Mouse (Mus musculus) hindbrain, embryonic 15.5 days (tissue): ENCODE measurements around the gene Hs3st3b1. TPM values are rescaled to one million over a fixed set of nuclear protein-coding genes. Genes with fewer than 3 reads are reported as not detected.
A peak's percentile ranks its signal among the peaks of the same experiment; 100 is the strongest.

Experiments used
- ATAC-seq: fragments of 200-750 bp; cut with Nextera tagmentation; 2 replicates; pipeline ENCODE4 v1.8.0; 2017; ENCODE audit warnings: low read depth, moderate number of reproducible peaks, moderate TSS enrichment; ENCODE audit not compliant: low FRiP score
- H3K27ac ChIP-seq: fragments of 300-500 bp; sonication (generic); replicated peaks from 2 replicates; pipeline ENCODE4 v1.5.1; 2015; ENCODE audit warnings: mild to moderate bottlenecking, inconsistent platforms
- H3K27me3 ChIP-seq: fragments of 300-500 bp; sonication (generic); 2 replicates; pipeline ENCODE4 v1.6.1; 2015; ENCODE audit warnings: control low read depth, inconsistent platforms
- H3K36me3 ChIP-seq: fragments of 300-500 bp; sonication (generic); 2 replicates; pipeline ENCODE4 v1.6.1; 2015; ENCODE audit warnings: control low read depth, inconsistent platforms
- H3K4me1 ChIP-seq: fragments of 300-500 bp; sonication (generic); replicated peaks from 2 replicates; pipeline ENCODE4 v1.6.1; 2015; ENCODE audit warnings: control low read depth, inconsistent platforms
- H3K4me2 ChIP-seq: fragments of 300-500 bp; sonication (generic); 2 replicates; pipeline ENCODE4 v1.6.1; 2015; ENCODE audit warnings: moderate library complexity, mild to moderate bottlenecking, inconsistent platforms
- H3K4me3 ChIP-seq: fragments of 300-500 bp; sonication (generic); 2 replicates; pipeline ENCODE4 v1.5.1; 2015; ENCODE audit warnings: mild to moderate bottlenecking, inconsistent platforms
- H3K9ac ChIP-seq: fragments of 300-500 bp; sonication (generic); 2 replicates; pipeline ENCODE4 v1.6.1; 2015; ENCODE audit warnings: inconsistent platforms
- H3K9me3 ChIP-seq: fragments of 300-500 bp; sonication (generic); 2 replicates; pipeline ENCODE4 v1.6.1; 2016; ENCODE audit warnings: control low read depth, inconsistent platforms
- WGBS: fragments of 180-500 bp; shearing (Covaris S2); methylation state at CpG from one replicate; pipeline ENCODE4 v1.1.7; 2015; 5-methylcytosine and 5-hydroxymethylcytosine counted together
- polyA plus RNA-seq: library from polyadenylated mRNA; unstranded; fragments of >200 nt; fragmentation: Nextera tagmentation; extraction: Ambion mirVana; gene quantifications from 2 replicates; pipeline ENCODE4 v1.2.1, GENCODE M21; 2015

Gene Hs3st3b1
- 6.5 and 7.0 TPM in 2 replicates for polyA plus RNA-seq

- peak within 1 kb of the TSS; percentile 63 for H3K27ac ChIP-seq
- 0% methylated on average over 43 of the region's 43 CpGs for WGBS
Measured at GRCm38 (mm10) chr11:63922091-63922621, at the start of gene Hs3st3b1. Gene Hs3st3b1, minus strand, starts transcription at chr11:63922290.

GRCm38 (mm10) chr11:63971462-63971861, 49.4 kb upstream of the Hs3st3b1 start:
- Histone ChIP-seq H3K9me3 (no peaks in the 10 kb centered on the region), H3K4me3 (no peak overlapping the region), H3K4me2 (no peak overlapping the region), H3K36me3 (no peaks in the 10 kb centered on the region), H3K27me3 (no peaks in the 10 kb centered on the region), H3K4me1 (peaks cover 13% of the 10 kb centered on the region), H3K9ac (no peak overlapping the region), H3K27ac (no peak overlapping the region)
- WGBS: 97% methylated on average over 9 of the region's 9 CpGs
- no peak for ATAC-seq

More at GRCm38 (mm10) chr11:63922091-63922621, at the start of gene Hs3st3b1:
- Histone ChIP-seq H3K27me3 (peaks cover 53% of the 10 kb centered on the region), H3K9me3 (no peaks in the 10 kb centered on the region), H3K4me2 (peak within 1 kb of the TSS; percentile 85), H3K36me3 (no peaks in the 10 kb centered on the region), H3K9ac (peak within 1 kb of the TSS; percentile 46), H3K4me3 (peak within 1 kb of the TSS; percentile 59), H3K4me1 (peaks cover 64% of the 10 kb centered on the region)
- peak; percentile 96 for ATAC-seq

- 92% methylated on average over 6 of the region's 6 CpGs for WGBS
- no peak for ATAC-seq
- H3K4me3 ChIP-seq: no peak overlapping the region
- H3K27me3 ChIP-seq: no peaks in the 10 kb centered on the region
- H3K9ac ChIP-seq: no peak overlapping the region
- H3K9me3 ChIP-seq: no peaks in the 10 kb centered on the region
- no peak overlapping the region for H3K27ac ChIP-seq
- no peaks in the 10 kb centered on the region for H3K36me3 ChIP-seq
- peaks cover 20% of the 10 kb centered on the region for H3K4me1 ChIP-seq
- H3K4me2 ChIP-seq: no peak overlapping the region
Measured at GRCm38 (mm10) chr11:63970818-63971217, 48.7 kb upstream of the Hs3st3b1 start.

- 40% methylated on average over 11 of the region's 11 CpGs for WGBS
- H3K4me3 ChIP-seq: no peak overlapping the region
Measured at GRCm38 (mm10) chr11:63969205-63969910, 47.3 kb upstream of the Hs3st3b1 start.

GRCm38 (mm10) chr11:63968388-63969035, 46.4 kb upstream of the Hs3st3b1 start:
- H3K27ac ChIP-seq: peak overlapping the region; percentile 30; the same call in 1 of the 2 replicates
- no peaks in the 10 kb centered on the region for H3K9me3 ChIP-seq
- no peak overlapping the region for H3K4me3 ChIP-seq
- H3K36me3 ChIP-seq: peaks cover under 1% of the 10 kb centered on the region; the same call in 1 of the 2 replicates
- ATAC-seq: no peak
- no peak overlapping the region for H3K9ac ChIP-seq
- no peaks in the 10 kb centered on the region for H3K27me3 ChIP-seq
- H3K4me2 ChIP-seq: no peak overlapping the region
- 29% methylated on average over 3 of the region's 3 CpGs for WGBS
- peaks cover 28% of the 10 kb centered on the region for H3K4me1 ChIP-seq

More at GRCm38 (mm10) chr11:63969205-63969910, 47.3 kb upstream of the Hs3st3b1 start:
- Histone ChIP-seq H3K4me2 (no peak overlapping the region), H3K9me3 (no peaks in the 10 kb centered on the region), H3K27me3 (no peaks in the 10 kb centered on the region), H3K4me1 (peaks cover 28% of the 10 kb centered on the region), H3K27ac (0 out of 2 replicates have a peak overlapping the region, but pooled peaks have one; percentile 30), H3K36me3 (no peaks in the 10 kb centered on the region), H3K9ac (no peak overlapping the region)
- ATAC-seq: 0 out of 2 replicates have a peak, but pooled peaks have one; percentile 28

GRCm38 (mm10) chr11:63967641-63968387, 45.7 kb upstream of the Hs3st3b1 start:
- 81% methylated on average over 9 of the region's 9 CpGs for WGBS
- no peak overlapping the region for H3K4me2 ChIP-seq
- no peak overlapping the region for H3K4me3 ChIP-seq
- H3K4me1 ChIP-seq: peaks cover 28% of the 10 kb centered on the region
- no peak overlapping the region for H3K9ac ChIP-seq
- no peaks in the 10 kb centered on the region for H3K9me3 ChIP-seq
- H3K36me3 ChIP-seq: peaks cover 3% of the 10 kb centered on the region; the same call in 1 of the 2 replicates
- no peaks in the 10 kb centered on the region for H3K27me3 ChIP-seq
- ATAC-seq: no peak
- H3K27ac ChIP-seq: no peak overlapping the region

GRCm38 (mm10) chr11:63965437-63965836, 43.3 kb upstream of the Hs3st3b1 start:
- 0 out of 2 replicates have a peak, but pooled peaks have one; percentile 46 for ATAC-seq
- 52% methylated on average over 5 of the region's 5 CpGs for WGBS

GRCm38 (mm10) chr11:63957207-63957606, 35.1 kb upstream of the Hs3st3b1 start:
- no peaks in the 10 kb centered on the region for H3K9me3 ChIP-seq
- no peak; the same call in 1 of the 2 replicates for ATAC-seq
- peaks cover 23% of the 10 kb centered on the region for H3K4me1 ChIP-seq
- no peak overlapping the region for H3K27ac ChIP-seq
- no peaks in the 10 kb centered on the region; the same call in 1 of the 2 replicates for H3K27me3 ChIP-seq
- WGBS: 40% methylated on average over 4 of the region's 4 CpGs
- no peaks in the 10 kb centered on the region for H3K36me3 ChIP-seq
- no peak overlapping the region for H3K4me3 ChIP-seq
- no peak overlapping the region for H3K4me2 ChIP-seq
- no peak overlapping the region for H3K9ac ChIP-seq

More at GRCm38 (mm10) chr11:63965437-63965836, 43.3 kb upstream of the Hs3st3b1 start:
- Histone ChIP-seq H3K27me3 (no peaks in the 10 kb centered on the region), H3K27ac (peak overlapping the region; percentile 49; the same call in 1 of the 2 replicates), H3K9me3 (no peaks in the 10 kb centered on the region), H3K36me3 (peaks cover 3% of the 10 kb centered on the region; the same call in 1 of the 2 replicates), H3K4me1 (peaks cover 28% of the 10 kb centered on the region), H3K4me3 (no peak overlapping the region), H3K4me2 (no peak overlapping the region), H3K9ac (no peak overlapping the region)

- no peak overlapping the region for H3K4me2 ChIP-seq
- no peak overlapping the region for H3K27ac ChIP-seq
- no peak overlapping the region for H3K4me3 ChIP-seq
- no peaks in the 10 kb centered on the region for H3K36me3 ChIP-seq
- no peaks in the 10 kb centered on the region; the same call in 1 of the 2 replicates for H3K27me3 ChIP-seq
- H3K9ac ChIP-seq: no peak overlapping the region
- peaks cover 28% of the 10 kb centered on the region for H3K4me1 ChIP-seq
- 18% methylated on average over 7 of the region's 7 CpGs for WGBS
- H3K9me3 ChIP-seq: no peaks in the 10 kb centered on the region
- ATAC-seq: peak; percentile 55
Measured at GRCm38 (mm10) chr11:63956748-63957147, 34.7 kb upstream of the Hs3st3b1 start.

GRCm38 (mm10) chr11:63953887-63954286, 31.8 kb upstream of the Hs3st3b1 start:
- ATAC-seq: no peak
- Histone ChIP-seq H3K9ac (no peak overlapping the region), H3K27ac (no peak overlapping the region), H3K4me3 (no peak overlapping the region), H3K9me3 (no peaks in the 10 kb centered on the region), H3K4me1 (peaks cover 32% of the 10 kb centered on the region), H3K36me3 (no peaks in the 10 kb centered on the region), H3K4me2 (no peak overlapping the region), H3K27me3 (peaks cover 3% of the 10 kb centered on the region; the same call in 1 of the 2 replicates)
- 94% methylated on average over 2 of the region's 2 CpGs for WGBS

GRCm38 (mm10) chr11:63952743-63953191, 30.7 kb upstream of the Hs3st3b1 start:
- Histone ChIP-seq H3K9ac (no peak overlapping the region), H3K27ac (no peak overlapping the region), H3K4me1 (peaks cover 32% of the 10 kb centered on the region), H3K4me3 (no peak overlapping the region), H3K36me3 (no peaks in the 10 kb centered on the region), H3K27me3 (peaks cover 7% of the 10 kb centered on the region; the same call in 1 of the 2 replicates), H3K4me2 (peak overlapping the region; percentile 46; the same call in 1 of the 2 replicates), H3K9me3 (no peaks in the 10 kb centered on the region)
- 14% methylated on average over 4 of the region's 4 CpGs for WGBS
- no peak for ATAC-seq
